Mouse (Mus musculus) liver, postnatal 0 days (tissue): ENCODE data around the gene Dph2.

Experiments
- CTCF ChIP-seq: sonication (generic); IDR thresholded peaks from 2 replicates; pipeline ENCODE4 v1.5.1; 2016; ENCODE audit warnings: antibody characterized with exemption, low read depth
- EP300 ChIP-seq: IDR thresholded peaks from 2 replicates; pipeline ENCODE4 v1.6.1; 2016; ENCODE audit warnings: antibody characterized with exemption, low read depth, mild to moderate bottlenecking

DNA sequence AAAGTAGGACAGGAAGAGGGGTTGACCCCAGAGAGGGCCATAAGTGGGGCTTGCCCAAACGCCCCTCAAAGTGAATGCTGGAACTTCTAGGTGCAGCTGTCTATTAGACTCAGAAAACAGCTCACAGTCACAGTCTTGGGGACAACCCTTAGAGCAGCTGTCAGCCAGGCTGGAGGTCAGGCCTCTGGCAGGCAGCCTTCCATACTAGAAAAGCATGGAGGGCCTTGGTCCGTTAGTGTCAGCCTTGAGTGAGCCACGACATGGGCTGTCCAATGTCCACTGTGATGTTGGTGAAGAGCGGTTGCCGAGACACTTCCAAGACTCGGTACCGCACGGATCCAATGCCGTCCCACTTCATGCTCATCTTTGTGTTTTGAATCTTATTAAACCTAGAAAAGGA, 18.2 kb downstream of the Dph2 start:
- TF ChIP-seq CTCF (no peak), EP300 (no peak)
